Mouse (Mus musculus) kidney, postnatal 0 days (tissue): ENCODE measurements at regions not wholly inside any gene's neighbourhood (a gene's known extent, or its start where the extent isn't known, plus 50 kb on each side); places are given as distances from the start of the nearest gene placed in this dataset.
A peak's percentile ranks its signal among the peaks of the same experiment; 100 is the strongest.

Experiments used
- ATAC-seq: fragments of 200-750 bp; cut with Nextera tagmentation; replicated peaks from 2 replicates; pipeline ENCODE4 v1.8.0; 2017; ENCODE audit warnings: low read depth, moderate number of reproducible peaks, moderate TSS enrichment, moderate library complexity; ENCODE audit not compliant: low FRiP score
- DNase-seq: peaks from one replicate; pipeline ENCODE4 v3.0.0-alpha.2; 2016; ENCODE audit warnings: low spot score
- H3K27ac ChIP-seq: fragments of 300-500 bp; sonication (generic); 2 replicates; pipeline ENCODE4 v1.5.1; 2014; ENCODE audit warnings: mild to moderate bottlenecking
- H3K27me3 ChIP-seq: fragments of 300-500 bp; sonication (generic); 2 replicates; pipeline ENCODE4 v1.6.1; 2014; ENCODE audit warnings: low read length, mixed read lengths; ENCODE audit not compliant: insufficient read depth
- H3K36me3 ChIP-seq: fragments of 300-500 bp; sonication (generic); 2 replicates; pipeline ENCODE4 v1.6.1; 2014; ENCODE audit warnings: low read length, mixed read lengths; ENCODE audit not compliant: insufficient read depth
- H3K4me1 ChIP-seq: fragments of 300-500 bp; sonication (generic); replicated peaks from 2 replicates; pipeline ENCODE4 v1.6.1; 2014; ENCODE audit warnings: antibody characterized with exemption, low read length, mixed read lengths; ENCODE audit not compliant: insufficient read depth
- H3K4me2 ChIP-seq: fragments of 300-500 bp; sonication (generic); 2 replicates; pipeline ENCODE4 v1.6.1; 2014; ENCODE audit warnings: mild to moderate bottlenecking, low read length, moderate library complexity, mixed read lengths
- H3K4me3 ChIP-seq: fragments of 300-500 bp; sonication (generic); replicated peaks from 2 replicates; pipeline ENCODE4 v1.5.1; 2014; ENCODE audit warnings: low read depth, low read length
- H3K9ac ChIP-seq: fragments of 300-500 bp; sonication (generic); 2 replicates; pipeline ENCODE4 v1.6.1; 2014; ENCODE audit warnings: low read depth, low read length
- H3K9me3 ChIP-seq: fragments of 300-500 bp; sonication (generic); replicated peaks from 2 replicates; pipeline ENCODE4 v1.6.1; 2016; ENCODE audit warnings: low read length, inconsistent platforms, mixed read lengths
- CTCF ChIP-seq: IDR thresholded peaks from 2 replicates; pipeline ENCODE4 v1.5.1; 2016; ENCODE audit warnings: antibody characterized with exemption, low read depth, mild to moderate bottlenecking, moderate library complexity
- WGBS: fragments of 180-500 bp; shearing (Covaris S2); extraction: QIAGEN DNeasy Blood & Tissue Kit; methylation state at CpG from one replicate; pipeline ENCODE4 v1.1.7; 2014; 5-methylcytosine and 5-hydroxymethylcytosine counted together

GRCm38 (mm10) chr12:67348551-67348950 lies 126.2 kb upstream of the Mdga2 start:
- H3K4me2 ChIP-seq, result no peak overlapping the region
- DNase-seq (no peak), ATAC-seq (no peak)
- no peak for TF ChIP-seq CTCF
- H3K4me1 ChIP-seq, result no peaks in the 10 kb centered on the region
- 12% methylated on average over 2 of the region's 2 CpGs for WGBS
- no peak overlapping the region for H3K27ac ChIP-seq
- no peaks in the 10 kb centered on the region for H3K36me3 ChIP-seq
- H3K27me3 ChIP-seq, result no peaks in the 10 kb centered on the region
- no peak overlapping the region for H3K4me3 ChIP-seq
- no peak overlapping the region for H3K9ac ChIP-seq
- no peaks in the 10 kb centered on the region for H3K9me3 ChIP-seq

DNA sequence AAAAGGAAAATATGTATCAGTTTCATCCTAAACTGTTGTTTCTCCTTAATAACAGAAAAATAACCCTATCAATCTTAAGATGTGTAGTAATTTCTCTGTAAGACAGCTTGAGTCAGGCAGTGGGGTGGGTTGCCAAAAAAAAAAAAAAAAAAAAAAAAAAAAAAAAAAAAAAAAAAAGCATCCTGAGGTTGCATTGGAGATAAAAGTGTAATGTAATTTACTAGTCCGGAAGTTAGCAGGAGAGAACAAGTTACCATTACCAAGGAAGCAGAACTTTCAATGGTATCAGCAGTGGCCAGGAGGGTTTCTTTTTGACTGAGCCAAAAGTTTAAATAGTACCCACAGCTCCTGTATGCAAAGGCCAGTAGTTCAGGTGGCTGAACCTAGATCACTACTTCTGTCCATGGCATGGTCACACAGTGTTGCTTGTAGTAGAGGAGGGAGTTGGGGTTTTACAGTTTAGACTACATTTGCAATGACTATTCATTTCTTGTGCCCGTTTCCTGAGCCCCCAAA lies 110.2 kb upstream of the Mdga2 start:
- DNase-seq (no peak), ATAC-seq (no peak)
- H3K27me3 ChIP-seq, result no peaks in the 10 kb centered on the region
- H3K27ac ChIP-seq, result no peak overlapping the region
- 77% methylated on average over 2 of the region's 2 CpGs for WGBS
- no peak overlapping the region for H3K4me3 ChIP-seq
- no peaks in the 10 kb centered on the region for H3K9me3 ChIP-seq
- H3K9ac ChIP-seq, result no peak overlapping the region
- no peaks in the 10 kb centered on the region for H3K36me3 ChIP-seq
- H3K4me2 ChIP-seq, result no peak overlapping the region
- H3K4me1 ChIP-seq, result no peaks in the 10 kb centered on the region
- no peak for TF ChIP-seq CTCF

- Histone ChIP-seq H3K9ac (no peak overlapping the region), H3K9me3 (no peaks in the 10 kb centered on the region), H3K4me1 (no peaks in the 10 kb centered on the region), H3K4me2 (no peak overlapping the region), H3K27me3 (no peaks in the 10 kb centered on the region), H3K27ac (no peak overlapping the region), H3K36me3 (no peaks in the 10 kb centered on the region), H3K4me3 (no peak overlapping the region)
- WGBS, result 20% methylated on average over 2 of the region's 2 CpGs
- DNase-seq (peak; percentile 76), ATAC-seq (peak; percentile 49; the same call in 1 of the 2 replicates)
- no peak for TF ChIP-seq CTCF
Observed at GRCm38 (mm10) chr12:67326326-67326725, 104.0 kb upstream of the Mdga2 start.

GRCm38 (mm10) chr12:67325799-67326198 lies 103.5 kb upstream of the Mdga2 start:
- ATAC-seq, result no peak; the same call in 1 of the 2 replicates

DNA sequence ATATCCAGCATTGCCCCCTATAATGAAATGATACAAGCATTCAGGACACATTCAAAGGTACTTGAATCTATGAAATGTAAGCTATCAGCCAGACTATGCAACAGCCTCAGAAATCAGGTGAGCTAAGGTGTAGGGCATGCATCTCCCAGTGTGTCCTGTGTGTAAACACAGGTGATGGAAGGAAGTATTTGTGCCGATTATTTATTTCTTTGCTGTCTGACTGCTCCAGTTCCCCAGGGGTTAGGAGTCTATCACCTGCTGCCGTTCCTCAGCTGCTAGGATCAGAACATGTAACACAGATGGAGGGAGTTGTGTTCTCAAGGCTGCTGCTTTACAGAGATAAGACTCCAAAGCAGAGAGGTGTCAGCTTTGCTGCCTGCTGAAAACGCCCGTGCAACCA lies 103.0 kb upstream of the Mdga2 start:
- ATAC-seq (peak; percentile 57; the same call in 1 of the 2 replicates), DNase-seq (no peak)
- H3K4me3 ChIP-seq, result no peak overlapping the region
- no peak overlapping the region for H3K27ac ChIP-seq
- no peaks in the 10 kb centered on the region for H3K36me3 ChIP-seq
- no peaks in the 10 kb centered on the region for H3K4me1 ChIP-seq
- no peaks in the 10 kb centered on the region for H3K9me3 ChIP-seq
- no peak for TF ChIP-seq CTCF
- no peaks in the 10 kb centered on the region for H3K27me3 ChIP-seq
- 24% methylated on average over 4 of the region's 4 CpGs for WGBS
- no peak overlapping the region for H3K4me2 ChIP-seq
- H3K9ac ChIP-seq, result no peak overlapping the region

More at GRCm38 (mm10) chr12:67325799-67326198, 103.5 kb upstream of the Mdga2 start:
- H3K9me3 ChIP-seq, result no peaks in the 10 kb centered on the region
- WGBS, result 8% methylated on average over 1 of the region's 1 CpGs
- H3K36me3 ChIP-seq, result no peaks in the 10 kb centered on the region
- H3K4me1 ChIP-seq, result no peaks in the 10 kb centered on the region
- H3K4me2 ChIP-seq, result no peak overlapping the region
- peak; percentile 84 for DNase-seq
- no peaks in the 10 kb centered on the region for H3K27me3 ChIP-seq
- TF ChIP-seq CTCF, result no peak
- no peak overlapping the region for H3K9ac ChIP-seq
- no peak overlapping the region for H3K27ac ChIP-seq
- no peak overlapping the region for H3K4me3 ChIP-seq

DNA sequence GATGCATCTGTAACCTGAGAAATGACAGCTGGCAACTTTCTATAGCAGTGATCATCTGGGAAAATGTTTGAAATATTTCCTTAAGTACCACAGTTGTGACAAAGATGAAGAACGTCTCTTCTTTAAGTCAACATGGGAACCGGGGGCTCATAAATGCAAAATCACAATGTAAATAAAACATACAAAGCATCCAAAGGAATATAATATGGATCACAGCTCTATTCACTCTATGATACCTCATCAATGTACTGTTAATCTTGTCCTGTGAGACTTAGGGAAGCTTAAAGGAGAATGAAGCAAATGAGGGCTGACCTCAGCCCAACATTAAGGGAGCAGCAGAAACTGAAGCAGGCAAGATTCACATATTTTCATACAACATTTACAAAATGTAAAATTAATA lies 96.3 kb upstream of the Mdga2 start:
- Histone ChIP-seq H3K4me3 (no peak overlapping the region), H3K36me3 (no peaks in the 10 kb centered on the region), H3K27me3 (no peaks in the 10 kb centered on the region), H3K4me2 (no peak overlapping the region), H3K9me3 (no peaks in the 10 kb centered on the region), H3K27ac (no peak overlapping the region), H3K9ac (no peak overlapping the region), H3K4me1 (no peaks in the 10 kb centered on the region)
- DNase-seq, result no peak
- 70% methylated on average over 2 of the region's 2 CpGs for WGBS
- no peak for TF ChIP-seq CTCF
- ATAC-seq, result no peak

GRCm38 (mm10) chr12:67300245-67300644 lies 77.9 kb upstream of the Mdga2 start:
- WGBS, result 66% methylated on average over 1 of the region's 1 CpGs
- no peaks in the 10 kb centered on the region for H3K36me3 ChIP-seq
- H3K4me2 ChIP-seq, result no peak overlapping the region
- H3K27me3 ChIP-seq, result no peaks in the 10 kb centered on the region
- ATAC-seq, result no peak
- no peak overlapping the region for H3K4me3 ChIP-seq
- DNase-seq, result no peak
- no peak overlapping the region for H3K27ac ChIP-seq
- H3K9ac ChIP-seq, result no peak overlapping the region
- no peaks in the 10 kb centered on the region for H3K9me3 ChIP-seq
- no peak for TF ChIP-seq CTCF
- H3K4me1 ChIP-seq, result no peaks in the 10 kb centered on the region
